Mouse (Mus musculus) MEL-GATA-1-ER (cell line): Measurements from ENCODE around the gene Sdr16c6.

ENCODE experiments used
- DNase-seq: peaks from one replicate; pipeline ENCODE4 v3.0.0-alpha.2; 2012; ENCODE audit warnings: low read depth; ENCODE audit errors: extremely low read depth

Sdr16c6 gene

GRCm38 (mm10) chr4:4077372-4077771, at the start of gene Sdr16c6:
TSS of gene Sdr16c6 (minus strand) at chr4:4077522.
- DNase-seq = no peak

- no peak for DNase-seq
These were observed 2.9 kb upstream of the Sdr16c6 start for GRCm38 (mm10) chr4:4080180-4080579.

- DNase-seq = no peak
These were observed 1.8 kb upstream of the Sdr16c6 start for GRCm38 (mm10) chr4:4079132-4079531.

GRCm38 (mm10) chr4:4076001-4076400, 1.3 kb downstream of the Sdr16c6 start:
- DNase-seq = no peak
